Mouse (Mus musculus) ES-Bruce4 (cell line): ENCODE data around the gene Ankrd23. TPM values are rescaled to one million over a fixed set of nuclear protein-coding genes. Genes with fewer than 3 reads are reported as not detected.
A peak's percentile ranks its signal among the peaks of the same experiment; 100 is the strongest.
"Not testable (repeated sequence)": the region's sequence is repeated elsewhere in the genome, so short reads cannot be mapped to it uniquely, and the experiment has no call there.

ENCODE experiments used
- H3K27ac ChIP-seq: 2 replicates; pipeline ENCODE4 v1.5.1; 2012; ENCODE audit warnings: low read length, inconsistent platforms; ENCODE audit not compliant: insufficient read depth
- H3K27me3 ChIP-seq: 2 replicates; pipeline ENCODE4 v1.6.1; 2012; ENCODE audit warnings: mild to moderate bottlenecking, low read length, inconsistent platforms; ENCODE audit not compliant: control insufficient read depth, poor library complexity, insufficient read depth, severe bottlenecking
- H3K36me3 ChIP-seq: 2 replicates; pipeline ENCODE4 v1.6.1; 2012; ENCODE audit warnings: inconsistent platforms, mild to moderate bottlenecking, low read length, moderate library complexity; ENCODE audit not compliant: control insufficient read depth, poor library complexity, insufficient read depth, severe bottlenecking
- H3K4me1 ChIP-seq: one replicate; pipeline ENCODE4 v1.8.1; 2011; ENCODE audit warnings: low read length; ENCODE audit not compliant: control insufficient read depth, insufficient read depth
- H3K4me3 ChIP-seq: 2 replicates; pipeline ENCODE4 v1.5.1; 2011; ENCODE audit warnings: low read depth, mild to moderate bottlenecking, low read length
- H3K9ac ChIP-seq: 2 replicates; pipeline ENCODE4 v1.6.1; 2012; ENCODE audit warnings: low read depth, mild to moderate bottlenecking, inconsistent platforms; ENCODE audit not compliant: poor library complexity, severe bottlenecking
- H3K9me3 ChIP-seq: replicated peaks from 2 replicates; pipeline ENCODE4 v1.6.1; 2012; ENCODE audit warnings: mild to moderate bottlenecking, low read length, inconsistent platforms; ENCODE audit not compliant: control insufficient read depth, poor library complexity, insufficient read depth, severe bottlenecking
- CTCF ChIP-seq: IDR thresholded peaks from one replicate; pipeline ENCODE4 v1.8.1; 2011; ENCODE audit warnings: low read depth, low read length
- EP300 ChIP-seq: IDR thresholded peaks from 2 replicates; pipeline ENCODE4 v1.6.1; 2011; ENCODE audit warnings: low read depth, low read length; ENCODE audit not compliant: insufficient read depth
- POLR2A ChIP-seq: IDR thresholded peaks from one replicate; pipeline ENCODE4 v1.8.1; 2011; ENCODE audit warnings: low read length; ENCODE audit not compliant: insufficient read depth
- polyA plus RNA-seq: library from polyadenylated mRNA; stranded (reverse); fragments of >200 nt; gene quantifications from 2 replicates; pipeline ENCODE4 v1.2.4, GENCODE M21; 2011; ENCODE audit warnings: low read depth; ENCODE audit not compliant: missing spikeins, insufficient read depth, insufficient read length

Gene Ankrd23
- polyA plus RNA-seq = 6.8 and 6.9 TPM in 2 replicates

- H3K27ac ChIP-seq, H3K36me3 ChIP-seq, H3K9me3 ChIP-seq: not testable (repeated sequence)
Measured at GRCm38 (mm10) chr1:36536783-36537182, at the start of gene Ankrd23. Gene Ankrd23 (minus strand): TSS chr1:36536883.

GRCm38 (mm10) chr1:36586288-36586687 lies 49.6 kb upstream of the Ankrd23 start:
- Histone ChIP-seq H3K4me1 (peaks cover 6% of the 10 kb centered on the region), H3K27ac (no peak overlapping the region)
- TF ChIP-seq POLR2A (no peak), CTCF (no peak), EP300 (no peak)

More at GRCm38 (mm10) chr1:36536783-36537182, at the start of gene Ankrd23:
- H3K4me3 ChIP-seq, H3K27me3 ChIP-seq, H3K4me1 ChIP-seq, H3K9ac ChIP-seq: not testable (repeated sequence)

GRCm38 (mm10) chr1:36583408-36584116 lies 46.9 kb upstream of the Ankrd23 start:
- Histone ChIP-seq H3K27me3 (no peaks in the 10 kb centered on the region), H3K4me1 (peaks cover 8% of the 10 kb centered on the region), H3K4me3 (no peak overlapping the region), H3K27ac (no peak overlapping the region), H3K36me3 (no peaks in the 10 kb centered on the region), H3K9ac (no peak overlapping the region), H3K9me3 (no peaks in the 10 kb centered on the region)
- TF ChIP-seq POLR2A = no peak
- peak; percentile 65; the same call in 1 of the 2 replicates for TF ChIP-seq EP300
- TF ChIP-seq CTCF = no peak

More at GRCm38 (mm10) chr1:36586288-36586687, 49.6 kb upstream of the Ankrd23 start:
- no peaks in the 10 kb centered on the region for H3K27me3 ChIP-seq
- H3K9ac ChIP-seq = no peak overlapping the region
- H3K4me3 ChIP-seq = no peak overlapping the region
- no peaks in the 10 kb centered on the region for H3K36me3 ChIP-seq
- H3K9me3 ChIP-seq = no peaks in the 10 kb centered on the region

- Histone ChIP-seq H3K27ac (no peak overlapping the region), H3K36me3 (no peaks in the 10 kb centered on the region), H3K27me3 (no peaks in the 10 kb centered on the region), H3K9me3 (no peaks in the 10 kb centered on the region), H3K9ac (no peak overlapping the region), H3K4me3 (no peak overlapping the region), H3K4me1 (peaks cover 10% of the 10 kb centered on the region)
- TF ChIP-seq EP300 (no peak), POLR2A (no peak), CTCF (no peak)
Measured at GRCm38 (mm10) chr1:36582211-36582610, 45.5 kb upstream of the Ankrd23 start.

GRCm38 (mm10) chr1:36581260-36581659 lies 44.6 kb upstream of the Ankrd23 start:
- Histone ChIP-seq H3K4me1 (peaks cover 15% of the 10 kb centered on the region), H3K36me3 (no peaks in the 10 kb centered on the region), H3K9ac (no peak overlapping the region), H3K9me3 (no peaks in the 10 kb centered on the region), H3K4me3 (no peak overlapping the region), H3K27me3 (no peaks in the 10 kb centered on the region), H3K27ac (peak overlapping the region; percentile 66; the same call in 1 of the 2 replicates)
- no peak for TF ChIP-seq EP300
- no peak for TF ChIP-seq CTCF
- TF ChIP-seq POLR2A = no peak

- Histone ChIP-seq H3K4me3 (0 out of 2 replicates have a peak overlapping the region, but pooled peaks have one; percentile 9), H3K36me3 (no peaks in the 10 kb centered on the region), H3K27ac (peak overlapping the region; percentile 66), H3K27me3 (no peaks in the 10 kb centered on the region), H3K9ac (no peak overlapping the region), H3K9me3 (no peaks in the 10 kb centered on the region), H3K4me1 (peaks cover 15% of the 10 kb centered on the region)
- TF ChIP-seq CTCF (no peak), EP300 (peak; percentile 58; the same call in 1 of the 2 replicates), POLR2A (no peak)
Measured at GRCm38 (mm10) chr1:36580384-36581207, 43.9 kb upstream of the Ankrd23 start.
